Mouse (Mus musculus): ENCODE results near the gene Tm4sf19. TPM values are rescaled to one million over a fixed set of nuclear protein-coding genes. Genes with fewer than 3 reads are reported as not detected.
A peak's percentile ranks its signal among the peaks of the same experiment; 100 is the strongest.

Gene Tm4sf19
- not detected in 2 replicates for total RNA-seq (2017)

- ATAC-seq (replicated peaks; ENCODE audit: low read depth, poor library complexity, severe bottlenecking): no peak
Measured at GRCm38 (mm10) chr16:32400267-32400666, at the start of gene Tm4sf19. Gene Tm4sf19 (plus strand): TSS chr16:32400506.

- ATAC-seq (replicated peaks; ENCODE audit: low read depth, poor library complexity, severe bottlenecking): no peak
Measured at GRCm38 (mm10) chr16:32350776-32351175, 49.5 kb upstream of the Tm4sf19 start.

- no peak for ATAC-seq (replicated peaks; ENCODE audit: low read depth, poor library complexity, severe bottlenecking)
Measured at GRCm38 (mm10) chr16:32363530-32363929, 36.8 kb upstream of the Tm4sf19 start.

GRCm38 (mm10) chr16:32371351-32371750 is 29.0 kb upstream of the Tm4sf19 start:
- no peak for ATAC-seq (replicated peaks; ENCODE audit: low read depth, poor library complexity, severe bottlenecking)

- ATAC-seq (replicated peaks; ENCODE audit: low read depth, poor library complexity, severe bottlenecking): no peak
Measured at GRCm38 (mm10) chr16:32379575-32379974, 20.7 kb upstream of the Tm4sf19 start.

GRCm38 (mm10) chr16:32382901-32383300 is 17.4 kb upstream of the Tm4sf19 start:
- ATAC-seq (replicated peaks; ENCODE audit: low read depth, poor library complexity, severe bottlenecking): no peak

- no peak for ATAC-seq (replicated peaks; ENCODE audit: low read depth, poor library complexity, severe bottlenecking)
Measured at GRCm38 (mm10) chr16:32384885-32385284, 15.4 kb upstream of the Tm4sf19 start.

GRCm38 (mm10) chr16:32386826-32387225 is 13.5 kb upstream of the Tm4sf19 start:
- no peak for ATAC-seq (replicated peaks; ENCODE audit: low read depth, poor library complexity, severe bottlenecking)

- no peak for ATAC-seq (replicated peaks; ENCODE audit: low read depth, poor library complexity, severe bottlenecking)
Measured at GRCm38 (mm10) chr16:32389049-32389448, 11.3 kb upstream of the Tm4sf19 start.

GRCm38 (mm10) chr16:32389841-32390240 is 10.5 kb upstream of the Tm4sf19 start:
- no peak for ATAC-seq (replicated peaks; ENCODE audit: low read depth, poor library complexity, severe bottlenecking)

- no peak for ATAC-seq (replicated peaks; ENCODE audit: low read depth, poor library complexity, severe bottlenecking)
Measured at GRCm38 (mm10) chr16:32390882-32391281, 9.4 kb upstream of the Tm4sf19 start.

- ATAC-seq (replicated peaks; ENCODE audit: low read depth, poor library complexity, severe bottlenecking): peak; percentile 45
Measured at GRCm38 (mm10) chr16:32395679-32396540, 4.4 kb upstream of the Tm4sf19 start.

- no peak for ATAC-seq (replicated peaks; ENCODE audit: low read depth, poor library complexity, severe bottlenecking)
Measured at GRCm38 (mm10) chr16:32396541-32396835, 3.8 kb upstream of the Tm4sf19 start.

- ATAC-seq (replicated peaks; ENCODE audit: low read depth, poor library complexity, severe bottlenecking): no peak
Measured at GRCm38 (mm10) chr16:32398206-32398605, 2.1 kb upstream of the Tm4sf19 start.

GRCm38 (mm10) chr16:32401335-32401965 is 1.1 kb downstream of the Tm4sf19 start:
- ATAC-seq (replicated peaks; ENCODE audit: low read depth, poor library complexity, severe bottlenecking): peak; percentile 80

GRCm38 (mm10) chr16:32402818-32403217 is 2.5 kb downstream of the Tm4sf19 start:
- ATAC-seq (replicated peaks; ENCODE audit: low read depth, poor library complexity, severe bottlenecking): no peak

- no peak for ATAC-seq (replicated peaks; ENCODE audit: low read depth, poor library complexity, severe bottlenecking)
Measured at GRCm38 (mm10) chr16:32405716-32406115, 5.4 kb downstream of the Tm4sf19 start.

- no peak for ATAC-seq (replicated peaks; ENCODE audit: low read depth, poor library complexity, severe bottlenecking)
Measured at GRCm38 (mm10) chr16:32406671-32407070, 6.4 kb downstream of the Tm4sf19 start.

GRCm38 (mm10) chr16:32407730-32408129 is 7.4 kb downstream of the Tm4sf19 start:
- peak; percentile 62; the same call in 1 of the 2 replicates for ATAC-seq (replicated peaks; ENCODE audit: low read depth, poor library complexity, severe bottlenecking)

GRCm38 (mm10) chr16:32417457-32417856 is 17.2 kb downstream of the Tm4sf19 start:
- ATAC-seq (replicated peaks; ENCODE audit: low read depth, poor library complexity, severe bottlenecking): no peak

Measured in common myeloid progenitor, adult 5-6 weeks (primary cell).